Mouse (Mus musculus) ES-E14 (cell line): Measurements from ENCODE around the gene 4921504E06Rik. TPM values are rescaled to one million over a fixed set of nuclear protein-coding genes. Genes with fewer than 3 reads are reported as not detected.

ENCODE experiments used
- DNase-seq: peaks from one replicate; pipeline ENCODE4 v3.0.0-alpha.2; 2013; ENCODE audit warnings: low read depth, low spot score
- H3K27ac ChIP-seq: 2 replicates; pipeline ENCODE4 v1.5.1; 2012; ENCODE audit warnings: low read depth, mild to moderate bottlenecking, low read length, moderate library complexity, mixed read lengths; ENCODE audit not compliant: poor library complexity, insufficient read depth, severe bottlenecking
- H3K36me3 ChIP-seq: 2 replicates; pipeline ENCODE4 v1.6.1; 2012; ENCODE audit warnings: mild to moderate bottlenecking, low read length, moderate library complexity, mixed read lengths; ENCODE audit not compliant: control insufficient read depth, poor library complexity, insufficient read depth, severe bottlenecking
- H3K4me1 ChIP-seq, 2 experiments: fragments of 150-350 bp in 1 of 2; sonication (generic) in 1 of 2; 2 replicates each; pipeline ENCODE4 v1.6.1; 2012; ENCODE audit warnings: low read length in 2 of 2, mild to moderate bottlenecking in 1 of 2, mixed read lengths in 1 of 2; ENCODE audit not compliant: control insufficient read depth in 2 of 2, insufficient read depth in 2 of 2, poor library complexity in 1 of 2
- H3K4me3 ChIP-seq, 2 experiments: fragments of 150-350 bp in 1 of 2; sonication (generic) in 1 of 2; 2 replicates each; pipeline ENCODE4 v1.5.1; 2012; ENCODE audit warnings: low read length in 2 of 2, low read depth in 1 of 2, mild to moderate bottlenecking in 1 of 2, mixed read lengths in 1 of 2; ENCODE audit not compliant: insufficient read depth in 1 of 2, poor library complexity in 1 of 2, severe bottlenecking in 1 of 2
- H3K9ac ChIP-seq: 2 replicates; pipeline ENCODE4 v1.6.1; 2012; ENCODE audit warnings: low read depth, mild to moderate bottlenecking, low read length, mixed read lengths; ENCODE audit not compliant: poor library complexity, insufficient read depth, severe bottlenecking
- H3K9me3 ChIP-seq: fragments of 150-350 bp; sonication (generic); 2 replicates; pipeline ENCODE4 v1.6.1; 2012; ENCODE audit warnings: low read depth, mild to moderate bottlenecking, low read length; ENCODE audit not compliant: control insufficient read depth, insufficient read depth
- CHD2 ChIP-seq: IDR thresholded peaks from 2 replicates; pipeline ENCODE4 v1.6.1; 2014; ENCODE audit warnings: mild to moderate bottlenecking, low read depth, low read length, inconsistent platforms
- HCFC1 ChIP-seq: IDR thresholded peaks from 2 replicates; pipeline ENCODE4 v1.6.1; 2012; ENCODE audit warnings: low read length, inconsistent platforms, borderline replicate concordance; ENCODE audit not compliant: insufficient read depth
- MAFK ChIP-seq: IDR thresholded peaks from 2 replicates; pipeline ENCODE4 v1.6.1; 2014; ENCODE audit warnings: mild to moderate bottlenecking, low read depth, low read length, inconsistent platforms; ENCODE audit not compliant: insufficient read depth
- ZC3H11A ChIP-seq: IDR thresholded peaks from 2 replicates; pipeline ENCODE4 v1.6.1; 2012; ENCODE audit warnings: low read depth, mild to moderate bottlenecking, inconsistent platforms, low read length, borderline replicate concordance
- ZNF384 ChIP-seq: IDR thresholded peaks from 2 replicates; pipeline ENCODE4 v1.6.1; 2012; ENCODE audit warnings: low read depth, low read length, inconsistent platforms
- in situ Hi-C, 2 experiments: fragments of 600-800 bp; cut with MboI; formaldehyde crosslinking; loops; one replicate each; pipeline ENCODE4 v1.15.1; 2025; ENCODE audit warnings: low sequenced_read_pairs in 2 of 2, inconsistent platforms in 1 of 2; ENCODE audit not compliant: unreplicated experiment in 2 of 2
- total RNA-seq: library from RNA; depleted of rRNA; stranded (reverse); fragments of 300-350 nt; gene quantifications from 2 replicates; pipeline ENCODE4 v1.2.3, GENCODE M21; 2012

Gene 4921504E06Rik
- total RNA-seq, 1 experiment, result not detected

DNA sequence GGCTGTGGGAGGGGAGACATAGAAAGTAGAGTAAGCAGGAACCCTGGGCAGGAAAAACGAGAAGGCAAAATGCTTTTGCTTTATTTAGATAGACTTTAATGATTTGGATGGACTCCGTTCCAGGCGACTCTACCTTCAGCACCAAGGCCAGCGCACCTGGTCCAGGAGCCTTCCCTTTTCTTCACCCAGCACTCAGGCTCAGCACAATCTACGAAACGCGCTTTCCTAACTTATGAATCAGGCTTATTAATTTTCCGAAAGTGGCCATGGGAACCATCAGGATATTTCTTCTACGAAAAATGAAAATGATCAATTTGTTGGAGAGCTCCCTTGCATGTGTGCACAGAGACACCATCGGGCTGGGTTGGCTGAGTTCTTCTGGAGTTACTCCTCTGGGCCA is 124.7 kb downstream of the 4921504E06Rik start:
- Histone ChIP-seq H3K9ac (no peak overlapping the region), H3K4me3 (no peak overlapping the region), H3K36me3 (peaks cover 3% of the 10 kb centered on the region; the same call in 1 of the 2 replicates), H3K4me1 (peaks cover 0 to 5% of the 10 kb centered on the region in 2 experiments; a peak in 1 of 4 replicates), H3K27ac (no peak overlapping the region), H3K9me3 (no peaks in the 10 kb centered on the region)
- DNase-seq, result no peak
- in situ Hi-C loops, result loop anchor here (5.0 to 25.0 kb wide), 3 partner anchors 478 to 1392 kb away; partner anchors contain the start of genes Etl4 (in 2 of the 2), A930004D18Rik (in 1 of the 2) and Skida1 (in 1 of the 2)
- no peak for TF ChIP-seq ZC3H11A
- no peak for TF ChIP-seq MAFK
- TF ChIP-seq ZNF384, result no peak
- no peak for TF ChIP-seq CHD2
- no peak for TF ChIP-seq HCFC1

DNA sequence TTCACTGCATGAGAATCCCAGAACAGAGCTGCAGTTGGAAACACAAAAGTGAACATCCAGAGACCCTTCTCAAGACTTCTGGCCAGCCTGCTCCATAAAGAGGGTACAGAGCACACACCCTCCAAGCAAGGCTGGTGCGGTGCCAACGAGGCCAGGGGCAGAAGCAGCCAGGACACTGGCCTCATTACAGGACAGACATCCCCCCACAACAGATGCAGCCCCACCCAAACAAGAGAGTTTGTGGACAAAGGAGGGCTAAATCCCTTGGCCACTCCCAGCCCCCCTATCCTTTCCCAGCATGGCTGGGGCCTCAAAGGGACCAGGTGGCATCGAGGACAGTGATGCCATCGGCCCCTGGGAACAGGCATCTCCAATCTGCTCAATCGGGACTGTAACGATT is 130.6 kb downstream of the 4921504E06Rik start:
- Histone ChIP-seq H3K9me3 (no peaks in the 10 kb centered on the region), H3K36me3 (no peaks in the 10 kb centered on the region), H3K4me3 (no peak overlapping the region), H3K27ac (no peak overlapping the region), H3K9ac (no peak overlapping the region), H3K4me1 (no peaks in the 10 kb centered on the region)
- TF ChIP-seq HCFC1 (no peak), CHD2 (no peak), ZNF384 (no peak), ZC3H11A (no peak), MAFK (no peak)
- in situ Hi-C loops, result no loop called here
- no peak for DNase-seq

DNA sequence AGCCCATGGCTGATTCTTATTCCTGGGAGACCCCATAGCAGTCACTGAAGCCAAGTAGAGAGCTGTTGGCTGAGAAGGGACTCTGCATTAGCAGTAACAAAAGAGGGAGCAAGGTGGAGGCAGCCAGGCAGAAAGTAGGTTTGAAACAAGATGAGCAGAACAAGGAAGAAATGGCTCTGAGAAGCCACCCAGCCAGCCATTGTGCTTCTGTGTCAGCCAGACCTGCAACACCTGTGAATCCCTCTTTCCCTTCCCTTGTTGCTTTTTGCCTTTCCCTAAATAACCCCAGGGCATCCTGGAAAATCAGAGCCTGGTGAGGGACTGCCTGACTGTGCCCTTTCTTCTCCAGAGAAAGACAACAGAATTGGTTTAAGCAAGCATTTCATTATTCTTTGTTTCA is 131.5 kb downstream of the 4921504E06Rik start:
- H3K36me3 ChIP-seq, result no peaks in the 10 kb centered on the region
- H3K4me3 ChIP-seq, result no peak overlapping the region
- no peak overlapping the region for H3K27ac ChIP-seq
- DNase-seq, result no peak
- in situ Hi-C loops, result no loop called here
- no peaks in the 10 kb centered on the region for H3K9me3 ChIP-seq
- no peaks in the 10 kb centered on the region for H3K4me1 ChIP-seq
- no peak for TF ChIP-seq ZNF384
- TF ChIP-seq CHD2, result no peak
- TF ChIP-seq HCFC1, result no peak
- no peak for TF ChIP-seq MAFK
- TF ChIP-seq ZC3H11A, result no peak
- no peak overlapping the region for H3K9ac ChIP-seq

DNA sequence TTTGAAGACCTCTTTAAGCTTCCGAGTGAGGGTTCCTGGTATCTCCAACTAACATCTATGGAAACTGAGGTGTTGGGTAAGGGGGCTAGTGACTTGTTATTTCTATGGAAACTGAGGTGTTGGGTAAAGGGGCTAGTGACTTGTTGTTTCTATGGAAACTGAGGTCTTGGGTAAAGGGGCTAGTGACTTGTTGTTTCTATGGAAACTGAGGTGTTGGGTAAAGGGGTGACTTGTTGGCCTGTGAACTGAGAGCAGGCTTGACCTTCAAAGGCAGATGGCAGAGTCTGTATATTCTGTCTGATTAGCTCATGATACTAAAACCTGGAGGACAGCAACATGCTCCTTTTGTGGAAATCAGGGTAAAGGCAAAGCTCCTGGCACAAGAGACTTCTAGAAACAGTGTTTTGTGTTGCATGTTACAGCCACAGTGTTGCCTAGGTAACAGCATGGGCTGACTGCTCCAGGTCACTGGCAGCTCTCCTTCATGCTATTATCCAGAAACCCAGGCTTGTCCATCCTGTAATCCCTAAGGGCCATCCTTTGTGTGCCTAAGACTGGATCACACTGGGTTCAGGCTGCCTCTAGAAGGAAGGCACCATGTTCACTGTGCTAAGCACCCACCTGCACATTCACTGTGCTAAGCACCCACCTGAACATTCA is 133.9 kb downstream of the 4921504E06Rik start:
- Histone ChIP-seq H3K4me3 (no peak overlapping the region), H3K9ac (no peak overlapping the region), H3K27ac (no peak overlapping the region), H3K9me3 (no peaks in the 10 kb centered on the region), H3K36me3 (no peaks in the 10 kb centered on the region), H3K4me1 (no peaks in the 10 kb centered on the region)
- in situ Hi-C loops, result no loop called here
- DNase-seq, result no peak
- TF ChIP-seq MAFK (no peak), HCFC1 (no peak), ZC3H11A (no peak), ZNF384 (no peak)

DNA sequence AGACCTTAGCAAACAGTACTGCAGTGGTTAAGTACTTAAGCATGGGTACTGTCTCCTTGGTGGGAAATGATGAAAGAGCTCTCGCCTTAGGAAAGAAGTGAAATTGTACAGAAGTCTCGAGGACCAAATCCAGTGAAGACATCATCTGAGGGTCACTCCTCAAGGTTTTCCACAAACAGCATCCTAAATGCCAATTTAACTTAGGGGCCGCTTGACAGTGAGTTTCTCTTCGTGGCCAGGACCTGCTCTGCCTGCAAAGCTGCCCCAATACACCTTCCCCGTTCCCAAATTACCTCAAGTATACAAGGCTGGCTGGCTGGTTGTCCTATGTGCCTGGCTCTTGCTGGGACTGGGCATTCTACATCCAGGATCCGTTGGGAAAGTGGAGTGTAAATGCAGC is 137.6 kb downstream of the 4921504E06Rik start:
- in situ Hi-C loops, result no loop called here
- no peak overlapping the region for H3K27ac ChIP-seq
- no peak for TF ChIP-seq ZNF384
- no peak for TF ChIP-seq MAFK
- no peak for TF ChIP-seq CHD2
- no peak for TF ChIP-seq ZC3H11A
- TF ChIP-seq HCFC1, result no peak
- H3K4me3 ChIP-seq, result no peak overlapping the region
- H3K9ac ChIP-seq, result no peak overlapping the region
- no peak for DNase-seq
- no peaks in the 10 kb centered on the region for H3K9me3 ChIP-seq
- H3K36me3 ChIP-seq, result no peaks in the 10 kb centered on the region
- no peaks in the 10 kb centered on the region for H3K4me1 ChIP-seq
